ENCODE assay signal across 14 mouse cellular contexts in the genomic region with DNA sequence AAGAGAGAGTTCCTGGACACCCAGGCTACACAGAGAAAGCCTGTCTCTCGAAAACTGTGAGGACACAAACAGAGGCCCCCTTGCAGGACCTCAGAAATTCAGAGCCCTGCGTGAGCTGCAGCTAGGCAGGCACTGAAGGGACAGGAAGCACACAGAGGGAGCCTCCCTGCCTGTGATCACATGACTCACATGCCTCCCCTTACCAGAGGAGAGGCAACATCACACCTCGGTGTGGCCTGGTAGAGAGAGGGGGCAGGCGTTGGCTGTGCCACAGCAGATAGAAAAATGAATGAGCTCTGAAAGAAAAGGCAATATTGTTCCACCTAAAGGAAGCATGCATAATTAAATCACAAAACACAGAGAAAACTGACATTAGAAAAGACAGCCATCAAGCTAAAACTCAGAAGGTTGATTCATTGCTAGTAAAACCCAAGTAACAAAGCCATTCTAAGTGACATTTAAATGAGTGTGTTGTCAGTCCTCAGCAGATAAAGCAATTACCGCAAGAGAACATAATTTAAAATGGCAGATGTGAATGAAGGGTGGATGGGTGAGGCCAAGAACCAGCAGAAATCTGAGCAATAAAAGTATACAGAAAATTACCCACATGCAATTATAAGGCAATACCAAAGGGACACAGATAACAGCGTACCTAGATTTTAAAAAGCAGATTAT.
DNase-seq lines count a peak whose midpoint lies in the region; ATAC-seq and TF ChIP-seq lines count a peak whose summit lies in the region.
"Had no signal": no experiment of that assay in that cellular context is flagged by ENCODE, and none has a peak within 500 bp of the region (broad histone marks: within the 10 kb centered on the region; RNA-seq: fewer than 3 reads in every experiment).

No protein-coding gene starts in this region.

- no peak overlapping the region for H3K4me3 ChIP-seq in lung, embryonic 14.5 days (ENCODE audit: low read depth, low read length)
- H3K4me3 ChIP-seq in forebrain, embryonic 12.5 days (replicated peaks), result no peak overlapping the region
- H3K4me3 ChIP-seq in midbrain, embryonic 13.5 days (replicated peaks), result no peak overlapping the region
- H3K4me3 ChIP-seq: erythroblast, embryonic 14.5 days; kidney, embryonic 15.5 days; left cerebral cortex, adult 2 months; liver, embryonic 15.5 days had no signal

- WGBS in lung, embryonic 14.5 days, result 38% methylated on average over 6 of the region's 6 CpGs
- 30% methylated on average over 6 of the region's 6 CpGs for WGBS in forebrain, embryonic 12.5 days
- 32% methylated on average over 6 of the region's 6 CpGs for WGBS in midbrain, embryonic 13.5 days

- H3K27me3 ChIP-seq in lung, embryonic 14.5 days (ENCODE audit: insufficient read depth, low read length), result no peaks in the 10 kb centered on the region
- H3K27me3 ChIP-seq in forebrain, embryonic 12.5 days, result no peaks in the 10 kb centered on the region
- H3K27me3 ChIP-seq in midbrain, embryonic 13.5 days, result no peaks in the 10 kb centered on the region
- H3K27me3 ChIP-seq: kidney, embryonic 15.5 days; liver, embryonic 15.5 days had no signal

- H3K4me1 ChIP-seq in lung, embryonic 14.5 days (ENCODE audit: insufficient read depth), result no peaks in the 10 kb centered on the region
- H3K4me1 ChIP-seq in forebrain, embryonic 12.5 days, result peaks cover 12% of the 10 kb centered on the region
- peaks cover 10% of the 10 kb centered on the region for H3K4me1 ChIP-seq in midbrain, embryonic 13.5 days (replicated peaks)
- H3K4me1 ChIP-seq: liver, embryonic 15.5 days had no signal

- H3K36me3 ChIP-seq in lung, embryonic 14.5 days (ENCODE audit: insufficient read depth), result no peaks in the 10 kb centered on the region
- H3K36me3 ChIP-seq in forebrain, embryonic 12.5 days (replicated peaks), result no peaks in the 10 kb centered on the region
- no peaks in the 10 kb centered on the region for H3K36me3 ChIP-seq in midbrain, embryonic 13.5 days
- H3K36me3 ChIP-seq: kidney, embryonic 15.5 days; liver, embryonic 15.5 days had no signal

- 0 out of 2 replicates have a peak, but pooled peaks have one; percentile 56 for ATAC-seq in lung, embryonic 14.5 days (ENCODE audit: insufficient read depth)
- peak; percentile 89; the same call in 1 of the 2 replicates for ATAC-seq in forebrain, embryonic 12.5 days (ENCODE audit: low FRiP score)
- peak; percentile 83 for ATAC-seq in midbrain, embryonic 13.5 days

- DNase-seq in lung, embryonic 14.5 days, result no peak
- DNase-seq in lung, postnatal 10 days, result no peak
- DNase-seq in Muller cell, postnatal 12 days (ENCODE audit: inconsistent ontology term), result peak; percentile 62
- no peak for DNase-seq in right cerebral cortex, adult 2 months (ENCODE audit: low spot score in 2 of 2)
- no peak for DNase-seq in ovary, postnatal 36 days (ENCODE audit: low spot score)
- DNase-seq in kidney, adult 8-10 months, result no peak
- DNase-seq: adrenal gland, postnatal 25 days; cerebellum, adult 9-10 months had no signal

- TF ChIP-seq CTCF in lung, embryonic 14.5 days (IDR thresholded peaks at IDR 0.05; ENCODE audit: low read depth), result no peak

- H3K27ac ChIP-seq in lung, embryonic 14.5 days (ENCODE audit: low read depth), result no peak overlapping the region
- H3K27ac ChIP-seq in forebrain, embryonic 12.5 days, result peak overlapping the region; percentile 39
- no peak overlapping the region for H3K27ac ChIP-seq in midbrain, embryonic 13.5 days
- H3K27ac ChIP-seq: kidney, embryonic 15.5 days; left cerebral cortex, adult 2 months; liver, embryonic 15.5 days had no signal

- H3K9ac ChIP-seq in lung, embryonic 14.5 days, result no peak overlapping the region
- H3K9ac ChIP-seq in forebrain, embryonic 12.5 days, result no peak overlapping the region
- no peak overlapping the region for H3K9ac ChIP-seq in midbrain, embryonic 13.5 days (replicated peaks)
- H3K9ac ChIP-seq: kidney, embryonic 15.5 days; liver, embryonic 15.5 days had no signal

- H3K9me3 ChIP-seq in lung, embryonic 14.5 days (ENCODE audit: low read depth, low read length), result no peaks in the 10 kb centered on the region
- H3K9me3 ChIP-seq in forebrain, embryonic 12.5 days, result no peaks in the 10 kb centered on the region
- no peaks in the 10 kb centered on the region for H3K9me3 ChIP-seq in midbrain, embryonic 13.5 days
- H3K9me3 ChIP-seq: kidney, embryonic 15.5 days; liver, embryonic 15.5 days had no signal

- H3K4me2 ChIP-seq in lung, embryonic 14.5 days, result no peak overlapping the region
- no peak overlapping the region for H3K4me2 ChIP-seq in forebrain, embryonic 12.5 days
- no peak overlapping the region for H3K4me2 ChIP-seq in midbrain, embryonic 13.5 days (replicated peaks)
- H3K4me2 ChIP-seq: kidney, embryonic 15.5 days; liver, embryonic 15.5 days had no signal
